Mouse (Mus musculus) MEL (cell line): Measurements from ENCODE around the gene Gm10718. TPM values are rescaled to one million over a fixed set of nuclear protein-coding genes. Genes with fewer than 3 reads are reported as not detected.
"Not testable (repeated sequence)": the region's sequence is repeated elsewhere in the genome, so short reads cannot be mapped to it uniquely, and the experiment has no call there.

Experiments
- DNase-seq: peaks from one replicate; pipeline ENCODE4 v3.0.0; 2011; ENCODE audit warnings: low read depth, low spot score
- H3K27ac ChIP-seq: 2 replicates; pipeline ENCODE4 v1.5.1; 2012; ENCODE audit warnings: low read depth, mild to moderate bottlenecking, control low read depth, low read length, moderate library complexity; ENCODE audit not compliant: control insufficient read depth
- H3K27me3 ChIP-seq, 2 experiments: fragments of 150-350 bp in 1 of 2; sonication (generic) in 1 of 2; 2 replicates each; pipeline ENCODE4 v1.6.1; 2012; ENCODE audit warnings: low read length in 2 of 2, mild to moderate bottlenecking in 2 of 2, improper control_type of control experiment in 1 of 2, moderate library complexity in 1 of 2; ENCODE audit not compliant: insufficient read depth in 2 of 2, control insufficient read depth in 1 of 2
- H3K36me3 ChIP-seq, 2 experiments: 2 replicates each; pipeline ENCODE4 v1.6.1; 2012 to 2014; ENCODE audit warnings: low read length in 2 of 2, improper control_type of control experiment in 1 of 2, inconsistent platforms in 1 of 2, mild to moderate bottlenecking in 1 of 2; ENCODE audit not compliant: insufficient read depth in 2 of 2, control insufficient read depth in 1 of 2
- H3K4me1 ChIP-seq, 2 experiments: fragments of 150-350 bp in 1 of 2; sonication (generic) in 1 of 2; 2 replicates each; pipeline ENCODE4 v1.6.1; 2012; ENCODE audit warnings: low read length in 2 of 2, improper control_type of control experiment in 1 of 2, mild to moderate bottlenecking in 1 of 2; ENCODE audit not compliant: insufficient read depth in 2 of 2, control insufficient read depth in 1 of 2
- H3K4me3 ChIP-seq, 2 experiments: fragments of 150-350 bp in 1 of 2; sonication (generic) in 1 of 2; 2 replicates each; pipeline ENCODE4 v1.5.1; 2012; ENCODE audit warnings: low read depth in 2 of 2, low read length in 2 of 2, mild to moderate bottlenecking in 2 of 2, moderate library complexity in 2 of 2, control low read depth in 1 of 2, improper control_type of control experiment in 1 of 2; ENCODE audit not compliant: control insufficient read depth in 1 of 2, insufficient read depth in 1 of 2
- H3K79me2 ChIP-seq: 2 replicates; pipeline ENCODE4 v1.6.1; 2012; ENCODE audit warnings: mild to moderate bottlenecking, low read length, moderate library complexity; ENCODE audit not compliant: control insufficient read depth, poor library complexity, insufficient read depth
- H3K9ac ChIP-seq: 2 replicates; pipeline ENCODE4 v1.6.1; 2012; ENCODE audit warnings: low read depth, mild to moderate bottlenecking, control low read depth, low read length, moderate library complexity; ENCODE audit not compliant: control insufficient read depth, poor library complexity, severe bottlenecking
- H3K9me3 ChIP-seq: fragments of 150-350 bp; sonication (generic); replicated peaks from 2 replicates; pipeline ENCODE4 v1.6.1; 2012; ENCODE audit warnings: mild to moderate bottlenecking, low read length, improper control_type of control experiment, moderate library complexity; ENCODE audit not compliant: insufficient read depth
- CTCF ChIP-seq, 3 experiments: IDR thresholded peaks in 2 of 3; conservative IDR thresholded peaks in 1 of 3; 2 replicates each; pipeline ENCODE4 v1.5.1; 2011 to 2012; ENCODE audit warnings: low read length in 3 of 3, low read depth in 2 of 3, mild to moderate bottlenecking in 2 of 3, improper control_type of control experiment in 1 of 3, inconsistent platforms in 1 of 3, mixed read lengths in 1 of 3, moderate library complexity in 1 of 3; ENCODE audit not compliant: control insufficient read depth in 1 of 3, insufficient read depth in 1 of 3, poor library complexity in 1 of 3, severe bottlenecking in 1 of 3
- polyA plus RNA-seq, 2 experiments: library from polyadenylated mRNA; stranded (reverse) in 1 of 2; unstranded in 1 of 2; fragments of >175 nt in 1 of 2; fragments of >200 nt in 1 of 2; gene quantifications; 2 replicates each; pipeline versions ENCODE4 v1.2.1 to v1.2.4; 2012; ENCODE audit warnings: low replicate concordance in 2 of 2, low read depth in 1 of 2; ENCODE audit not compliant: insufficient read length in 2 of 2, insufficient read depth in 1 of 2, missing spikeins in 1 of 2
- total RNA-seq: library from RNA; depleted of rRNA; stranded (reverse); fragments of 300-350 nt; gene quantifications from 2 replicates; pipeline ENCODE4 v1.2.3, GENCODE M21; 2012

Gene Gm10718
- total and polyA plus RNA-seq, 3 experiments: 2.6 TPM; not detected in 2

- not testable (repeated sequence) for H3K27ac ChIP-seq, H3K4me3 ChIP-seq, H3K9me3 ChIP-seq, H3K79me2 ChIP-seq, H3K27me3 ChIP-seq, H3K4me1 ChIP-seq, H3K9ac ChIP-seq, DNase-seq, H3K36me3 ChIP-seq
Measured at GRCm38 (mm10) chr9:3025653-3026052, 2.3 kb downstream of the Gm10718 start.

- H3K9ac ChIP-seq, H3K4me3 ChIP-seq, H3K79me2 ChIP-seq, H3K4me1 ChIP-seq, H3K9me3 ChIP-seq, H3K27ac ChIP-seq, H3K27me3 ChIP-seq, DNase-seq, H3K36me3 ChIP-seq: not testable (repeated sequence)
Measured at GRCm38 (mm10) chr9:3026136-3026535, 2.8 kb downstream of the Gm10718 start.

- DNase-seq, H3K4me3 ChIP-seq, H3K9me3 ChIP-seq, H3K27me3 ChIP-seq, H3K4me1 ChIP-seq, H3K36me3 ChIP-seq, H3K27ac ChIP-seq, H3K79me2 ChIP-seq, H3K9ac ChIP-seq: not testable (repeated sequence)
Measured at GRCm38 (mm10) chr9:3026741-3027140, 3.4 kb downstream of the Gm10718 start.

- not testable (repeated sequence) for H3K9ac ChIP-seq, H3K27me3 ChIP-seq, H3K79me2 ChIP-seq, H3K9me3 ChIP-seq, H3K36me3 ChIP-seq, H3K4me1 ChIP-seq, H3K4me3 ChIP-seq, H3K27ac ChIP-seq
- TF ChIP-seq CTCF (IDR thresholded peaks at IDR 0.05 in 2 of 3, conservative IDR thresholded peaks at IDR 0.05 in 1 of 3; ENCODE audit: control insufficient read depth in 1 of 3, insufficient read depth in 1 of 3, low read depth in 2 of 3, low read length in 3 of 3, poor library complexity in 1 of 3, severe bottlenecking in 1 of 3): 0 out of 6 replicates have a peak, but pooled peaks of 1 of the 3 experiments have one; percentile 10
- peak; percentile 82 for DNase-seq
Measured at GRCm38 (mm10) chr9:3027200-3027599, 3.9 kb downstream of the Gm10718 start.

- H3K79me2 ChIP-seq, H3K4me3 ChIP-seq, H3K9ac ChIP-seq, H3K36me3 ChIP-seq, H3K9me3 ChIP-seq, DNase-seq, H3K27ac ChIP-seq, H3K4me1 ChIP-seq, H3K27me3 ChIP-seq: not testable (repeated sequence)
Measured at GRCm38 (mm10) chr9:3029276-3030000, 6.1 kb downstream of the Gm10718 start.

GRCm38 (mm10) chr9:3030677-3031318, 7.5 kb downstream of the Gm10718 start:
- not testable (repeated sequence) for H3K4me1 ChIP-seq, H3K36me3 ChIP-seq, H3K9ac ChIP-seq, H3K9me3 ChIP-seq, H3K27me3 ChIP-seq, H3K4me3 ChIP-seq, H3K79me2 ChIP-seq, H3K27ac ChIP-seq
- peak; percentile 96 for DNase-seq

DNA sequence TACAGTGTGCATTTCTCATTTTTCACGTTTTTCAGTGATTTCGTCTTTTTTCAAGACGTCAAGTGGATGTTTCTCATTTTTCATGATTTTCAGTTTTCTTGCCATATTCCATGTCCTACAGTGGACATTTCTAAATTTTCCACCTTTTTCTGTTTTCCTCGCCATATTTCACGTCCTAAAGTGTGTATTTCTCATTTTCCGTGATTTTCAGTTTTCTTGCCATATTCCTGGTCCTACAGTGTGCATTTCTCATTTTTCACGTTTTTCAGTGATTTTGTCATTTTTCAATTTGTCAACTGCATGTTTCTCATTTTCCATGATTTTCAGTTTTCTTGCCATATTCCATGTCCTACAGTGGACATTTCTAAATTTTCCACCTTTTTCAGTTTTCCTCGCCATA, 11.0 kb downstream of the Gm10718 start, which contains the start of gene Gm17535:
Gene Gm17535, plus strand, starts transcription at position 301 of the 400 bp plus-strand sequence.
- not testable (repeated sequence) for H3K4me3 ChIP-seq, DNase-seq, H3K36me3 ChIP-seq, H3K9ac ChIP-seq, H3K9me3 ChIP-seq, H3K27me3 ChIP-seq, H3K79me2 ChIP-seq, H3K4me1 ChIP-seq, H3K27ac ChIP-seq
